Mouse (Mus musculus): ENCODE measurements around the gene Dbi. TPM values are rescaled to one million over a fixed set of nuclear protein-coding genes. Genes with fewer than 3 reads are reported as not detected.

Gene Dbi
- polyA plus RNA-seq, 1 experiment from 2014 or later: 708 TPM

Other genes with a start within 250 kb of the Dbi start
- gene Tmem177, start 207.9 kb downstream of the Dbi start, polyA plus RNA-seq (2015; fragmentation: Nextera tagmentation; extraction: Ambion mirVana): 8.7 and 9.2 TPM in 2 replicates
- 0.21 and 0.22 TPM in 2 replicates for gene Cfap221, start 123.8 kb downstream of the Dbi start, polyA plus RNA-seq (2015; fragmentation: Nextera tagmentation; extraction: Ambion mirVana)
- 0.42 and 0.73 TPM in 2 replicates for gene Sctr, start 114.2 kb downstream of the Dbi start, polyA plus RNA-seq (2015; fragmentation: Nextera tagmentation; extraction: Ambion mirVana)
- gene Tmem37, start 47.0 kb downstream of the Dbi start, polyA plus RNA-seq (2015; fragmentation: Nextera tagmentation; extraction: Ambion mirVana): 78.9 and 83.5 TPM in 2 replicates
- gene 3110009E18Rik, start 109 bp upstream of the Dbi start, polyA plus RNA-seq (2015; fragmentation: Nextera tagmentation; extraction: Ambion mirVana): 13.5 and 16.7 TPM in 2 replicates
- gene Steap3, start 151.6 kb upstream of the Dbi start, polyA plus RNA-seq (2015; fragmentation: Nextera tagmentation; extraction: Ambion mirVana): 2.8 and 4.0 TPM in 2 replicates
- 0.07 TPM in 1 of 2 replicates, not detected in the other for gene C1ql2, start 219.5 kb upstream of the Dbi start, polyA plus RNA-seq (2015; fragmentation: Nextera tagmentation; extraction: Ambion mirVana)